Mouse (Mus musculus) kidney, adult 11 months (tissue): Measurements from ENCODE around the gene Frem1.

ENCODE experiments used
- DNase-seq: peaks from one replicate; pipeline ENCODE4 v3.0.0; 2022

Frem1 gene

DNA sequence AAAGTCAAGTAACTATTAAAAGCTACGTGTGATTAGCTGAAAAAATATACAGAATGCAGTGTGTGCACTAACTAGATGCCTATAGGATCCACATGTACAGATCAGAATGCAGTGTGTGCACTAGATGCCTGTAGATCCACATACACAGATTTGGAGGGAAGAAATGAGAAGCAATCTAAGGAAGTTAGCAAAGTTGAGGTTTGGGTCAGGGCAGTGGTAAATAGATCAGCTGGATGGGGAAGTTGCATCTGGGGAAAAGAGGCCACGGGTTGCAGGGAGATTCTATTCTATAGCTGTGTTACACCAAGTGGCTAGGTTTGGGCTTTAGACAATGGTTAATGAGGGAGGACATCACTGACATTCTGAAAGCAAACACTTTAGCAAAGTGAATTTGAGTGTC lies 133.5 kb downstream of the Frem1 start:
- DNase-seq, result no peak

DNA sequence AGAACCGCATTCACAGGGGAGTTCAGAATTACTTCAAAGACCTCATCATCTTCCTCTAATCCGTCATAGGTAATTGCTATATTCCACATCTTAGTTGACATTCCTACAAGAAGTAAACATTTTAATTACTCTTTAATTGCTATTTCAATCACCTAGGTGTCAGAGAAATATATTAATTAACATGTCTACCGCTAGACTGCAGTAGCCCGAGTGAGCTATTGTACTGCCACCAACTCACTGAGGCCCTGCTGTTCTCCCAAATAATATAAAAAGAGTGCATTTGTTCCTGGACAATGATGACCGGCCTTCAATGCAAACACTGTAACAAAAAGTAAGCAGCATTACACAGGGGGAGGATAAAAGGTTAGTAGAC lies 135.5 kb downstream of the Frem1 start:
- DNase-seq, result no peak

GRCm38 (mm10) chr4:82916003-82916677 lies 136.0 kb downstream of the Frem1 start:
- no peak for DNase-seq

DNA sequence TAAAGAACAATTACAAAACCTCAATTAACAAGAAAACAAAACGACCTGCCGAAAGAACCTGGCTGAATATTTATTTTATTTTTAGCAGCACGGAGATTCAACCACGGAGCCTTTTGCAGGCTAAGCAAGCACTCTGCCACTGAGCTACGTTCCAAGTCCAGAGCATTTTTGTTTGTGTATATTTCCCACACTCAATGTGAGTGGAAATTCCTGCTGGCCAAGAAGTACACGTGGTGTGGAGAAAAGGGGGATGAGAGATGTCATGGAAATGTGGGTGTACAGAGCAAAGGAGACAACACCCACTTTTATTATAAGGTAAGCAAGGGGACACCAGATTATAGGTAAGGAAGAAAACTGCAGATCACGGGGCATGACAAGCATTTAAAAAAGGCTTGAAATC lies 136.6 kb downstream of the Frem1 start:
- DNase-seq, result no peak

DNA sequence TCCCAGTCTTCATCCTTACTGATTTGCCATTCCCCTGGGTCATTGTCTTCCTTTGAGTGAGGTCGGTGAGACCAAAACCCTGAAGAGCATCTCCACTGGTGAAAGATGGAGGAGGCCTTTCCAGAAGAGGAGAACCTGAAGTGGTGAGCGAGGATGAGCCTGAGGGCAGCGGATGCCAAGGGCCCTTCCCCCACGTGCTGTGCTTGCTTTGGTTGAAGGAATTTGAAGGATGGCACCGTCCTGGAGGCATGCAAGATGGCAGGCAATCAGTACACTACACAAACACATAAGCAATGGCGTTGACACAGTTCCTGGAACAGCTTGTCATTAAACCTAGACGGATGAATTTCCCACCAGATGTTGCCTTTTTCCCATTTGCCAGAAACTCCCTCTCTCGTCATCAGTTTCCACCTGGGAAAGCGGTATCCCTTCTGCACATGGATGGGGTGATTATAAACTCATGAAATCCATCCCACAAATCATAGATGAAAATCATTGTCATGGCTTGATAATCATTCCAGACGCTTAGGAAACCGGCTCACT lies 137.5 kb downstream of the Frem1 start:
- no peak for DNase-seq

DNA sequence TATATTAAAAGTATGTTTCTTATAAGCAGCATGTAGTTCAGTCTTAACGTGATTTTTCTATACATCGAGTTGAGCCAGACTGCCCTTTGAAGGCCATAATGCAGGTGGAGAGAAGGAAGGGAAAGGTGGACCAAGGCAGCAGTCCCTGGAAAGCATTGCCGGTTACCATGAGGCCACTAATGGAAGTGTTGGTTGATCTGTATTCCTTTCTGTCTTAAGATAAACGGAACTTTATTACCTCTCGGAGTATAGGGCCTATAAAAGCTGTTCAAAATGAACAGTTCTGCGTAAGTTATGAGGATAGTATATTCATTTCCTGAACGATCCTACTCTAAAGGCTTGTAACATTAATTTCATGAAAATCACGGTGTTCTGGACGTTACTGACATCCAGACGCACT lies 156.9 kb downstream of the Frem1 start:
- DNase-seq, result no peak

DNA sequence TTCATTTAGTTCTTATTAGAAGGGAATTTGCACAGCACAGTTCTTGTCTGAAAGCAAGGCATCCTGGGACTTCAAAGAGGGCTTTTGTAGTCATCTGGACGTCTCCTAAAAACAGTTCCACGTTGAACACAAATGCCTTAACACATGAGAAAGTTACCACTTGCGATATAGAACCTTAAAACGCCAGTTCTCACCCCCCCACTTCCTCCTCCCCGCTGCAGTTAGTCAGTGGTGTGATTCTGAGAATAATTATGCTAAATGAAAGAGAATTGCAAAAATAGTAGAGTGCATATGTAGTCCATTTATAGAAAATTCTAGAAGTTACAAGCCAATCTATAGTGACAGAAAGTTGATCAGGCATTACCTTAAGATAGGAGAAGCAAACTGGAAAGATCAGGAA lies 159.9 kb downstream of the Frem1 start:
- no peak for DNase-seq

GRCm38 (mm10) chr4:82891566-82891965 lies 160.6 kb downstream of the Frem1 start:
- DNase-seq, result no peak

GRCm38 (mm10) chr4:82891049-82891448 lies 161.1 kb downstream of the Frem1 start:
- no peak for DNase-seq

DNA sequence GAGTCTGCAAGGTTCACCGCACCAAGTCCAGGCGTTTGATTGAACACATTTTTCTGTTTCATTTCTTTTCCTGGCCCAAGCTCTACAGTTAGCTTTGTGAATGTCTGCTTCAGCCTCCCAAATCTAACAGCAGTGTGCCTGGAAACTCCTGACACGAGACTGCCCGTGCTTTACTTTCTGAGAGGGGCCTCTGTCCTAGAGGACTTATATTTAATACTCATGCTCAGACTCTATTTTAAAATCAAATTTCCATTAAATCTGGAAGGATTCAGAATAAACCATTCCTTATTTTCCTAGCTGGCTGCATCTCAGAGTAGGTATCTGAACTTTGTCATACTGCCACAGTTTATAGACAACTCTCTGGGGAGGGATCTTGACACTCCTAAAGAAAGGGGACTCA lies 161.6 kb downstream of the Frem1 start:
- DNase-seq, result no peak

- no peak for DNase-seq
Measured at GRCm38 (mm10) chr4:82886148-82886547, 166.0 kb downstream of the Frem1 start.

DNA sequence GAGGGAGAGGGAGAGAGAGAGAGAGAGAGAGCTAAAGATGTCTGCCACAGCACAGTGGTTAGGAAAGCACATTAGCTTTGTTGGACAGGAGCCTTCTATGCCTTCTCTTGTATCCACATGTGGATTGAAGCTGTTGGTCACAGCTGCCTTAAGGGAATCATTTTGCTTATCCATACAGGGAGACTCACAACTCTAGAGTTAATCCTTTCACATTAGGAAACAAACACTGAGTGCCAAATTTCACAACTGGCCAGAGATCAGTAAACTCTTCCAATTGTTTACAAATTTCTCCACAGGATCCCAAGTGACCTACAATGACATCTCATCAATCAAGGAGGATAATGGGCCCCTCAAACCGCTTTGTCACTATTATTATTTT lies 166.6 kb downstream of the Frem1 start:
- DNase-seq, result no peak

DNA sequence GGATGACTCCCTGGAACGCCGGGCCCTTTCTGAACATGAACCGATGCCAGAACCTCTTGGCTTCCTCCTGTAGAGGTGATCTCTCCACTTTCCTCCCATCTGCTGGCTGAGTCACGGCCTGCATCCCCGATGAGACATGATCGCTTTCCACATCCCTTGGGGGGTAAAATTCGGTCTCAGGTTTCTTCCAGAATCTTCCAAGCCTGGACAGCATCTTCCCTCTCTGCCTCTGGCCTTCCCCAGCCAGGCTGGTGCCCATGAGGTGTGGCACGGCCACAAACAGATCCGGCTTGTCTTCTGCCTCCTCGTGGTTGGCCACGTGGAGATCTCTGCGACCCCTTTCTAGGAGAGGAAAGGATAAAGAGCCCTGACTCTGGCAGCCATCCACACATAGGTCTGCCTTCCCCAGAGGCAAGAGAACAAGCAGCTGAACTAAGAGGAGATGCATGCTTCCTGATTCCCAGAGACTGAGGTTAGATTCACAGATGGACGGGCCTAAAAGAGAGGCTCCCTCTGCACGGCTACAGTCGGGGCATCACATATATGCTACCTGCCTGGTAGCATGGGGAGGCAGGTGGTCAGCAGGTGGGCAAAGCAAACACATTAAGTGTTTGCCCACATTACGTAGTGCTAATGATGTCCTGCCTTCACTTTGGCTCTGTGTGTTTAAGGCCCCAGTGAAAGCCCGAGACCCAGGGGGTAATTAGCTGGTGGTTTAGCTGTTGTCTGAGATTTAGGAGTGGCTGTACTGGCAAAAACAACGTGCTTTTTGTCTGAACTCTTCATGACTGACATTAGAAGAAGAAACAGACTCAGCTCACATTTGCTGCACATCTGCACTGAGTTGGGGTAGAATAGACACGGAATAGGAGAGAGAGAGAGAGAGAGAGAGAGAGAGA lies 167.3 kb downstream of the Frem1 start, which contains the start of gene Cer1:
TSS of gene Cer1 (minus strand) at position 513 of the 899 bp plus-strand sequence.
- no peak for DNase-seq

DNA sequence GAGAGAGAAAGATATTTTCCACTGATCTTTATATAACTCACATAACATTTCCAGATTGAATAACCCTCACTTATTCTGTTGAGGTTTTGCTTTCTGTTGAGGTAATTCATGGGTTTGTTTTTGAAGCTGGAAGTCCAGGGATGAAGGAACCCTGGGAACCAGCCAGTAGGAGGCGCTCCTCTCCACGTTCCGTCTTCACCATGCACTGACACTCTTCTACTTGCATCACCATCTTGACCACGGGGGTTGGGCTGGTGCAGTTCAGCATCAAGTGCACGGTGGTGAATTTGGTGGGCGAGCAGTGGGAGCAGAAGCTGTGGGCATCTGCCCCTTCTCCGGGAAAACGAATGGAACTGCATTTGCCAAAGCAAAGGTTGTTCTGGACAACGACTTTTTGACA lies 169.6 kb downstream of the Frem1 start:
- no peak for DNase-seq

DNA sequence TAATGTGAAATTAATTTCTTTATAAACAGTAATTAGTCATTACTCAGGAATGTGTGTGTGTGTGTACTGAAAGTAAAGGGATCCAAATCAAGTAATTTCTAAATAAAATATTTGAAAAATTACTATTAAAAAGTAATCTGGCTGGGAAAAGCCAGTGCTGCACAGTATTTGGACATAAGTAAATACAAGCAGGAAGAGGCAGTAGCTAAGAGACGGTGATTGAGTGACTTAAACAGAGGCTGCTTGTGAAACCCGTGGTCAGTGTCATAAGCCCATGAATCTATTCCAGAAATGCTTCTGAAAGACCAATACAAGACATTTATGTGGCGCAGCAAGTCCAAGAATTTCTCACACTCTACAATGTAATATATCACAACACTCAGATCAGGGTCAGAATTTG lies 170.8 kb downstream of the Frem1 start:
- DNase-seq, result no peak

DNA sequence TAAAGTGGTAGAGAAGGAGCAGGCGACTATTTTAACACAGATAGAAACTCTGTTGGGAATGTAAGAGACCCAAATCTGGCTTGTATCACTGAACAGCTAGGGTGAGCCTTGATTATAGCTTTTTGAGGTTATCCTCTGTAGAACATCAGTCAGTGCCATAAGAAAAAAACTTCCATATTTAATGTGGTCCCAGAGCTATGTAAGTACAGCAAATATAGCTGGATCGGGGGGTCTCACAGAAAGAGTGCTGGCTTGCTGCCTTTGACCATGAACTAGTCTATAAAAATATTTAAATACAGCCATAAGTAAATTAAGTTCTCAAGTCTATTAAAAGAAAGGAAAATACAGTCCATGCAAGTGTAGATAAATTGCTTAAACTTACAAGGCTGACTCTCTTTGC lies 171.9 kb downstream of the Frem1 start:
- no peak for DNase-seq

DNA sequence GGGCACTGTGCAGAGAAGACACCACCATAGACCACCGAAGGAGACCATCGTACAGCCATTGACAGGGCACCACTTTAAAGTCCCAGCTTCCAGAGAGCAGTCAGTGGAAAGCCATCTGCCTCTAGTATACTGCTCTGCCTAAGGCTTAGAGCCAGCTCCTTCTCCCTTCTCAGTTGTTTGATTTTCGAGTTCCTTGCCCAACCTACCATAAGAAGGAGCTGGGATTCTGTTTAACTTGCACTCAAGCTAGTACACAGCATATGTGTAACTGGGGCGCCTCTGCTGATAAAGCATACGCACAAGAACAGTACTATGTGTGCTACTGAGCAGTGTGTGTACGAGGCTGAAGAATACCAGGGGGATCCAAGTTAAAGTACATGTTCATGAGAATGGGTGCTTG lies 173.0 kb downstream of the Frem1 start:
- no peak for DNase-seq

- no peak for DNase-seq
Measured at GRCm38 (mm10) chr4:82876656-82877055, 175.5 kb downstream of the Frem1 start.

- DNase-seq, result no peak
Measured at GRCm38 (mm10) chr4:82875532-82875931, 176.6 kb downstream of the Frem1 start.

GRCm38 (mm10) chr4:82874791-82875190 lies 177.3 kb downstream of the Frem1 start:
- no peak for DNase-seq

GRCm38 (mm10) chr4:82872548-82872947 lies 179.6 kb downstream of the Frem1 start:
- DNase-seq, result no peak

GRCm38 (mm10) chr4:82872121-82872520 lies 180.0 kb downstream of the Frem1 start:
- DNase-seq, result no peak

GRCm38 (mm10) chr4:82870931-82871330 lies 181.2 kb downstream of the Frem1 start:
- DNase-seq, result no peak
